Mouse (Mus musculus) right cerebral cortex, postnatal 25 days (tissue): ENCODE results near the gene Pigk.
A peak's percentile ranks its signal among the peaks of the same experiment; 100 is the strongest.
"Not testable (repeated sequence)": the region's sequence is repeated elsewhere in the genome, so short reads cannot be mapped to it uniquely, and the experiment has no call there.

Experiments
- DNase-seq: peaks from one replicate; pipeline ENCODE4 v3.0.0; 2022

The Pigk gene

DNA sequence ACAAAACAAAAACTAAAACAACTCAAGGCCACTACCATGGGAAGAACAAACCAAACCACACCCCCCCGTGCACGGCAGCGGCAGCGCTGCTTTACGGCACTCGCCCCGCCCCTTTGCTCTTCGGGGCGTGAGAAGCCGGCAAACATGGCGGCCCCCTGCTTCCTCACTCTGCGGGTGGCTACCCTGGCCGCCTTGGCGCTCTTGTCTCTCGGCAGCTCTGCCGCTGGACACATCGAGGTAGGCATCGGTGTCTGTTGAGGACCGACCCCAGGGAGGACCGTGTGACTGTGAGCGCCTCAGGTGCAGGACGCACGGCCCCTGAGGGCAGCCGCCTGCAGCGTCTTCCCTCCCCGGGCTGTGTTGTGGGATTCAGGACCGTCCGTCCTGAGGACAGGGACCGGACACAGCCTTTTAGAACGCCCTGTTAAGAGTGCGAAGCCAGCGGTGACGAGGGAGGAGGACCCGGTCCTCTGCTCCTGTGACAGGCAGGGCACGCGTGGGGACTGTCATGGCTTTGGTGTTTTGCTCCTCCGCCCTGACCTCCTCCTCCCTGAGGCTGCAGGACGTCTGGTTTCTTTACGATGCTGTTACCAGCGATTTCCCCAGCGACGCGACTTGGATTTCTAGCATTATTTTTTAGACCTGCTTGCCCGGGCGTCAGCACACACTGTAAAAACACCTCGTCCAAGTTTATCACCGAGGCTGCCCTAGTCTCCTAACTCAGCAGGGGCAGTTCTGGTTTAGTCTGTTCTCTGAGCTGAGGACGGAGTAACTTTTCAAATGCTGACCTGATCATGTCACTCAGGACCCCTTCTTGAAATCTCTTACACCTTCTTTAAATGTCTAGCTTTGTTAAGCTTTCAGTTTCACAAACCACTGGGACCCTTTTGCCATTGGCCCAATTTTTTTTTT lies at the start of gene Pigk:
Gene Pigk (plus strand): TSS at position 110 of the 912 bp plus-strand sequence.
- peak; percentile 89 for DNase-seq

DNA sequence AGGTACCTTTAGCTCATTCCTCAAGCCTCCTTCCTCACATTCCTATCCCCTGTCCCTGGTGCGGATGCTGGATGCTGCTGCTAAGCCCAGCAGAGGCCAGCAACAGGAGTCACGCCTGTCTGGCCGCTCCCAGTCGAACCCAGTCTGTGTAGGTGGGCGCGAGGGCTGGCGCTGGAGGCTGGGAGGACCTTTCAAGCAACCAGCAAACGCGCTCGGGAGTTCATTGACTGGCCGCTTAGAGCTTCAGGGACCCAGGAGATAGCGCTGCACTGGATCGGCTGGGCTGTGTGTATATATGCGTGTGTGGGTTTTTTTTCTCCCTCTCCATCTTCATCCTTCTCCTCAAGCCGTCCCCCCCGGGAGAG lies 46.9 kb upstream of the Pigk start:
- peak; percentile 56 for DNase-seq

DNA sequence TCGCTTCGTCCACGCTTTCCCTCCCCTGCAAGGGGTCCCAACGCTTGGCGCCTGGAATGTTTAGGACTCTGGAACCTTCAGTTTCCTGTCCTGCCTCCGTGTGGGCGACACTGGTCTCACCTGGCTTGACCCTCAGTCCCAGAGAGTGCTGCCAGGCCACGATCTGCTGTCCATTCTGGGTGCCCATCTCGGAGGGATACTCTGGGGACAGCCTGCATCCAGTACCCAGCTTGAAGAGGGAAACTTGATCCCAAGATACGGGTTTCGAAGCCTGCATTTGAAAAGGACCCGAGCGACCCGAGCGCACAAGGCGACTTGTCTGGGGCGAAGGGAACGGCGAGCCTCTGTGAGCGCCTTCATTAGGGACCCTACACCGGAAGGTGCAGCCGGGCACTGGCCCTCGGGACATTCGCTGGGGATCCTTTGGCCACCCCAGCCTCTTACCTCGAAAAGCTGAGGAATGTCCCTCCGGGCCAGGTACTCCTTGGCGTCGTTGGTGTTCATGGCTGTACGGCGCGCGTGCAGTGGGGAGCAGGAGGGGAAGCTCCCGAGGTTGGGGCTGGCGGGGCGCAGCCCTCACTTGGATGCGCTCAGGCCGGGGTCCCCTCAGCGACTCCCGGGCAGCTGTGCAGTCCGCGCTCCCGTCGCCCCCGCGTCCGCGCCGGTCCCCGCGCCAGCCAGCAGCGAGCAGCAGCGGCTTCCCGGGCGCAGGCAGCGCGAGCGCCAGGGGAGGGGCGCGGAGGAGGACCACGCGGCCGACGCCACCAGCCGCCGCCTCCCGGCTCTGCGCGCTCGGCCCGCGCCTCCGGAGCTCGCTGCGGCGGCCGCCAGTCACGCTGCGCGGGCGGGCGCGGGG lies 46.3 kb upstream of the Pigk start:
- DNase-seq, result peak; percentile 85

DNA sequence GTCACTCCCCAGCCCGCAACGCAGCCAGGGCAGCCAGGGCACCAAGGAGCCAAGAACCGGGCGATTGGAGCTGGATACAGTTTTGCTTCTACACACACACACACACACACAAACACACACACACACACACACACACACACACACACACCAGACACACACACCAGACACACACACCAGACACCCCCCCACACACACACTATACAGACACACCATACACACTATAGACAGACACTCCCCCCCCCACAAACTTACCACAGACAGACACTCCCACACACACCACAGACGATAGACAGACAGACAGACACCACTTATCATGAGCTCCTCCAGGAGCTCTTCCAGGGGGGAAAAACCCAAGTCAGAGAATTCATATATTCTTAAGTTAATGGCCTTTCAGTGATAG lies 45.7 kb upstream of the Pigk start, which contains the start of gene Ak5:
Gene Ak5 (minus strand): TSS at position 122 of the 400 bp plus-strand sequence.
- DNase-seq, result no peak

DNA sequence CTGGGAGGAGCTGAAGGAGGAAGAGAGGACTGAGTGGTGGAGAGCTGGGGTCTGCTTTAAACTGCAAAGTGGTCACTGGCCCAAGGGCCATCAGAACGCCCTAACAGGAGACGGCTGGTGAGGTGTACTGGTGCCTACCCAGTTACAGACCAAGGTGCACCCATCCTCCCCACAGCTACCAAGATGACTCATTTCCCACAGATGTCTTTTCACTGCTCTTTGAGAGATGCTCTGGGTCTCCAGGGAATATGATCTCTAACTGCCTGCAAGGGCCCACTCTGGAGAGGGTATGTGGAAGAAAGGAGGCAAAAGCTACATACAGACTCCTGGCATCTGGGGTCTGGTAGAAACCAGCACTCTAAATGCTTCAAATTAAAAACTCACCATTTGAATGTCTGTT lies 45.1 kb upstream of the Pigk start:
- DNase-seq, result no peak

DNA sequence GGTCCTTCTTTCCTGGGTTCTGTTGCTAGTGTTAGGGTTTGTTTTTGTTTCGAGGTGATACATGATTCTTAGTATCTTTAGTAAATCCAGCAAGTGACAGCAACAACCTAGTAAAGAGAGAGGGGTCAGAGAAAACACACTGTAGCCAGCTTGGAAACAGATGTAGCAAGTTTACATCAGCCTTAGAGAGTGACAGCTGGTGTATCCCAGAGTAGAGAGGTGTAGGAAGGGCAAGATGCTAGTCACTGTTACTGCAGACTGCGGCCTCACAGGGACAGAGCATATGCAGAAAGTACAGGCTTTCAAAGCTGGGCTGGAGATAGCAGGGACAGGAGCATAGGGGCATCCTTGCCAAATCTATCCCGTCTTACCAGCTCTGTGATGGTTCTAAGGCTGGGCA lies 44.1 kb upstream of the Pigk start:
- DNase-seq, result no peak

DNA sequence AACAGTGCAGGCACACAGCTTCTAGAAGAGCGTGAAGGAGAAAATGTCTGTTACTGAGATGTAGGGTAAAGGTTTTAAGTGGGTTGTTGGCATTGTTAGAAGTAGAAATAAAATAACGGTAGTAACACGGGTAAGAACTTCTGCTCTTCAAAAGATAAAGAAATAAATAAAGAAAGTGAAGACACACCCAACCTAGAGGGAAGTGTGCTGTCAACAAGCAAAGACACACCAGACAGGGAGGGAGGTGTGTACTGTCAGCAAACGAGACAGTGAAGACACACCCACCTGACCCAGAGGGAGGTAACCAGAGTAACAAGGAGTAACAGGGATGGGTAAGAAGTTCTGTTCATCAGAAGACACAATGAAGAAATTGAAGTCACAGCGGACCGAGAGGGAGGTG lies 39.2 kb upstream of the Pigk start:
- DNase-seq, result no peak

DNA sequence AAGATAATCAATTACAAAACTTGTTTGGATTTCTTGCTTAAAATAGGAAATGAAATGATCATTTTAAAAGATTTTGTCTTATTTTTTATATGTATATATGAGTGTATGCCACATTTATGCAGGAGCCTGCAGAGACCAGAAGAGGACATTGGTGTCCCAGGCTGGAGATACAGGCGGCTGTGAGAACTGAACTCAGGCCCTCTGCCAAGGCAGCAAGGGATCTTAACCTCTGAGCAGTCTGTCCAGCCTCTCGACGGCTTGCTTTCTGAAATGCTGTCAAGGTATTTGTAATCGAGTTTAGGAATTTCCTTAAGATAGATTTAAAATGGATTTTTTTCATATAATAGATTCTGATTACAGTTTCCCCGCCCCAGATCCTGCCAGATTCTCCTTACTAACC lies 25.4 kb upstream of the Pigk start:
- no peak for DNase-seq

DNA sequence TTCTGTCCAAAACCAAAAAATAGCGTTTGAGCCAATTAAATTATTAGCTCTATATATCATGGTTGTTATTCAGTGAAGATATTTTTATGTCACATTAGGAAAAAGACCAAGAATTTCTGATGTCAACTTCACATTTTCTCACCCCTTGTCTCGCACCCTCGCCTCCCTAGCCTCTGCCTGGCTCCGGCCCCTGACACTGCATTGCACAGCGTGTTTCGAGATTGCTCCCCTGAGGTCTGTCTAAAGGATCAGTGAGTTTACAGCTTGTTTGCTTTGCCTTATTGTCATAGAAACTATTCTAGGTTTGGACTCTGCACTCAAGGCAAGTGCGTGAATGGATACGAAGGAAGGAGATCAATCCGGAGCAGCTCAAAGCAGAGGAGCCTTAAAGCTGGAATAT lies 24.8 kb upstream of the Pigk start:
- DNase-seq, result no peak

DNA sequence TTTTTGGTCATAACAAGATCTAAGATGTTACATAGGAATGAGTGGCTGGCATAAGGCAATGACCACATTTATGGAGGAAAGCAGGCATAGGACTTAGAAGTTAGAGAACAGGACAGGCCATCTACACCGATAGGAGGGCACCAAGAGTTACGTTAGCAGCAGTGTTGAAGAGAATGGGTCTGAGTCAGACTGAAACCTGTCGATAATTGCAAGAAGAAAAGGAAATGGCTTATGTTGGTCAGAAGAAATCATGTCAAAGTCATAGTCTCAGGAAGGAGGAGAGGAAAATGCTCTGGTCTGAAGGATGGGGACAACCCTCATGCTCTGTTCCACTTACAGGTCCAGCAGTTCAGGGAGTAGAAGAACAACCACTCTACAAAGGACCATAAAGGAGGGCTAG lies 18.9 kb upstream of the Pigk start:
- no peak for DNase-seq

DNA sequence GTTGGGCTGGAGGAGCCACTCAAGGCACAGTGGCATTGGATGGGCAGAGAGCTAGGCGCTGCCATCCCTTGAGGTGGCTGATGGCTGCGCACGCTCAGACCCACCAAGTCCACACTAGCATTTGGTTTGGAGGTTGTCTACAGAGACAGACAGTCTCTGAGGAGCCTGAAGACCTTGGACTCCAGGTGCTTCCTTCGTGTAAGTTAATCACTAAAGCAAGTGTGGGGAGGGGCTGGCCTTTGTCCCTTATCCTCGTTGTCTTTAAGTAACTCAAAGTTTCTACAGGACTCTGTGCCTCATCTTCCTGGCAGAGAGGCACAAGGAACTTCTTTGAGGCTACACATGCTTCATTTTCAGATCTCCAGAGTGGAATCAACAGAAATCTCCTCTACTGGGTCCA lies 15.9 kb upstream of the Pigk start:
- DNase-seq, result no peak

DNA sequence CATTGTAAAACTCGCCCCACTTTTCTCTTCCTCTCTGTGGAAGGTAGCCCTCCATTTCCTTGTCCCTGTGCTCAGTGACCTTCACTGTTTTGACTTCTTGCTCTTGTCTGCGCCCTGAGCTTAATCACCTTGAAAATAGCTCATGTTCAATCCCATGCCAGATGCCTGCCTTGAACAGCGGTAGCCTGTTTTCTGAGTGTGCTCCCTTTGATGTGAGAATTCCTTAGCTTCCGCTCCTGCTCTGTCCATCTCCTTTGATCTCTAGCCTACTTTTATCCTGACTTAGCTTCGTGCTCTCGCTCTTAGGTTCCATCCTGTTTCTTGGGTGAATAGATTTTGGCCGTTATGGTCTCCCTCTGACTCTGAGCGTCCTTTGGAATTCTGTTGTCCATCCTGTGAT lies 14.6 kb upstream of the Pigk start:
- DNase-seq, result no peak

DNA sequence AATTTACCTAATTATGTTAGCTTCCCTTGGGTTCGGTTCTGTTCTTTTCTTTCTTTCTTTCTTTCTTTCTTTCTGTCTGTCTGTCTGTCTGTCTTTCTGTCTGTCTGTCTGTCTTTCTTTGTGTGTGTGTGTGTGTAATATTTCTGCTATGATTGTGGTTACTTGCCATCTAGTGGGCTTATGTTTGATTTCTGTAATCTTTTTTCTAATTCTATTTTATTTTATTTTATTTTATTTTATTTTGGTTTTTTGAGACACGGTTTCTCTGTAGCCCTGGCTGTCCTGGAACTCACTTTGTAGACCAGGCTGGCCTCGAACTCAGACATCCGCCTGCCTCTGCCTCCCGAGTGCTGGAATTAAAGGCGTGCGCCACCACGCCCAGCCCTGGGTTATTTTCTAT lies 12.4 kb upstream of the Pigk start:
- not testable (repeated sequence) for DNase-seq

DNA sequence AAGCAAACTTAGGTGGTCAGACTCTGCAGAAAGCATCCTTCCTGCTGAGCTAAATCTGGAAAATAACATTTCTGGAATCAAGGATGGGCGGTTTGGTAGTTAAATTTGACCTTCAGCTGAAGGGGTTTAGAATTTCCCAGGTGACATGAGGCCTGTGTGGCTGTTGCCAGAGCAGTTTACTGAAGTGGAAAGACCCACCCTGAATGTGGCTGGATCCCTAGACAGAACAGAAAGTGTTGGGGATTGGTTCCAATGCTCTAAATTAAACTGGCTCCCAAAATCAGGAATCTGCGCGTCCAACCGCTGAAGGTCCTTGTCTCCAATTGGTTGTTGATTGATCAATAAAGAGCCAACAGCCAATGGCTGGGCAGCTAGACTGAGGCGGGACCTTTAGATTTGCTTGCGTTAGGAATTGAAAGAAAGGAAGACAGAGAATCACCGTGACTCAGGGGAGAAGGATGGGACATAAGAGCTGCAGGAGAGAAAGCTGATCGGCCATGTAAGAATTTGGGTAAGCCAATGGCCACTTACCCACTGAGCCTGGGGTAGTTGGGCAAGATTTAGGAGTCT lies 11.5 kb upstream of the Pigk start:
- no peak for DNase-seq

DNA sequence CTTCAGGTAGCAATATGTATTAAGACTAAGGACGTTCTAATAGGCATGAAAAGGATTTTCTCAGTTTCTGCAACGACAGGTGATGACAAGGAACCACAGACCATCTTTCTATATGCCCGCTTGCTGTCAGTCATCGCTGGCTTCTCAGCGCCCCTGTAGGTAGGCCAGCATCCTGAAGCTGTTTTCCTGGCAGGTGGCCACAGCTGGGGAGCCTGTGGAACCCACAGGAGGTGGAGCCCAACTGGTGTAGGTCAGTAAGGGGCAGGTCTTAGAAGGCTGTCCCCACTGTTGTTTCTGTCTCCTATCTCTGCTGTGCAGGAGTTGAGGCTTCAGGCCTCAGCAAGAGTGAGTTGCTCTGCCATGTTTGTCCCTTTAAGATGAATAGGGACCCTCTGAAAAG lies 8.1 kb upstream of the Pigk start:
- no peak for DNase-seq

DNA sequence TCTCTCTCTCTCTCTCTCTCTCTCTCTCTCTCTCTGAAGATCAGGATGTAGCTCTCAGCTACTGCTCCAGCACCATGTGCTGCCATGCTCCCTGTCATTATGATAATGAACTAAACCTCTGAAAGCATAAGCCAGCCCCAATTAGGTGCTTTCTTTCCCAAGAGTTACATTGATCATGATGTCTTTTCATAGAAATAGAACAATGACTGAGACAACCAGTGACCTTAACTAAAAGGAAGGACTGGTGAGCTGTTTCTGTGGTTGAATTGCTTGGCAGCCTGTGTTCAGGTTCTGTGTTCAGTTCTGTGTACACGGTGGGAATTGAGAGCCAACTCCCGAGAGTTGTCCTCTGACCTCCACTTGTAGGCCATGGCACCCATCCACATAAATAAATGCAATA lies 7.0 kb upstream of the Pigk start:
- no peak for DNase-seq

DNA sequence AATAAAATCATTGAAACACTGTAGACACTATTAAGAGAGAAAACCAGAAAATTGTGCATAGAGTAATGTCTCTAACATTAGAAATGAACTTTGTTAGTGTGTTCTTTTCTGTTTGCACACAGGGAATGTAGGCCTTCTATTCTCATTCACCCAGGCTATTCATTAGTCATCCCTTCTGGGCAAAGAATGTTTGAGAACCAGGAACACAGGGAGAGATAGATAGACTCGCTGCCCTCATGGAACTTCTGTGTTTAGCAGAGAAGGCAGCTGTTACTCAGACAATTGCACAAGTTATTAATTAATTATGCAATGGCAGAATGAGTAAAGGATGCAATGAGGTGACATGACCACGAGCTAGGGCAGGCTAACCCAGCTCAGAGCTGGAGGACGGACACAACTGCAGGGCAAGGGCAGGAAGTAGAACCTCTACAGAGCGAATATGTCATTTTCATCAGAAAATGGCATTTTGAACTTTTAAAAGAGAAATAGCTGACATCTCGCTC lies 6.5 kb upstream of the Pigk start:
- DNase-seq, result no peak

DNA sequence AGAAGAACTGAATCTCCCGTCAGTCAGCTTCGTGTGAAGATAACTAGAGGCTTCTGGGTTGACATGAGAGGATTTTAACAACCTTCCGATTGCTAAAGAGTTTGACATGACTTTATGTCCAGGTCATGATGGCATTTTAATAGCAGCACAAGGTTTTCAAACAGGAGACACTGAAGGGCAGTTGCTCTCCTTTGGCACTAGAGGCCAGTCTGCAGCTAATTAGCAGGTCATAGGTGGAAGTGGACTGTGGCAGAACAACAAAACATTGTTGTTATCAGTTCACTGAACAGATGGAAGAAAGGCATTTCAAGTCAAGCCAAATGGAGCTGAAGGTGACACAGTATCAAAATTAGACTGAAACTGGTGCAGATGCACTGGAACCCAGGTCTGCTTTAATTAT lies 4.0 kb upstream of the Pigk start:
- DNase-seq, result no peak

DNA sequence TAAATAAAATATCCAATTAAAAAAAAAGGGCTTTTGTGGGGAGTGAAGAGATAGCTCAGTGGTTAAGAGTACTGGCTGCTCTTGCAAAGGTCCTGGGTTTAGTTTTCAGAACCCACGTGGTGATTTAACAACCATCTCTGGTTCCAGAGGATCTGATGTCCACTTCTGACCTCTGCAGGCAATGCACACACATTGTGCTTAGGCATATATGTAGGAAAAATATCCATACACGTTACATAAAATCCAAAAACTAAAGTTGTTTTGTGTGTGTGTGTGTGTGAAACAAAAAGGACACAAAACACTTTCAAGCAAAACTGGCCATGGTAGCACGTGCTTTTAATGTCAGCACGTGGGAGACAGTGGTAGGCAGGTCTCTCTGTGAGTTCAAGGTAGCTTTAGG lies 943 bp upstream of the Pigk start:
- DNase-seq, result no peak

DNA sequence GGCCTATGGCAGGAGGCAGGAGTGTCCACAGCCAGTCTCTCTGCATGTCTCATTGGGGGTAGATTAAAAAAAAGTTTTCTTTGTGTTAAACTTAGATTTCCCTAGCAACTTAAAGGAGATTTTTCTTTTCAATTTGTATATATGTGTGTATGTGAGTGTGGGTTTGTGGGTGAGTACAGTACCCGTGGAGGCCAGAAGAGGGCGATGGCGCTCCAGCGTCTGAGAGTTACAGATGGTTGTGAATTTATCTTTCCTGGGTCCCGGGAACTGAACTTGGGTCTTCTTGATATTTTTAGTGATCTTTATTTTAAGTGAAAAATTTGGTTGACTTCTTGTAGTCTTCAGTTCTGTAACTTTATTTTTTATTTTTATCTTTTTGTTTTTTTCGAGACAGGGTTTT lies 7.4 kb downstream of the Pigk start:
- DNase-seq, result no peak

DNA sequence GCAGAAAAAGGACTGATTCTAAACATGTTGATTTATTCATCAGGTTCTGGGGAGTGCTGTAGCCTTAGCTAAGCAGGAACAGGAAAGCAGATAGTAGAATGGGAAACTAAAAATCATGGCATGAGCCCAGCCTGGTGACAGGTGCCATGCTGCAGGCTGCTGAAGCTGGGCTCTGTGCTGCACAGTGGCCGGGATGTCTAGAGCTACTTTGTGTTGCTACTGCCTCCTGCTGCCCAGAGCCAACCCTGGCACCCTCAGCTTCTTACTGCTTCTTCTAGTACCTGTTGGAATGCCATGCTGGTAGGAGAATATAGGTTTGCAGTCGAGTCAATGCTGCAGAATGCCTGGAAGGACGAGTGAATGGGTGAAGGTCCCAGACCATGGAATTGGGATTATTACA lies 8.9 kb downstream of the Pigk start:
- DNase-seq, result no peak

DNA sequence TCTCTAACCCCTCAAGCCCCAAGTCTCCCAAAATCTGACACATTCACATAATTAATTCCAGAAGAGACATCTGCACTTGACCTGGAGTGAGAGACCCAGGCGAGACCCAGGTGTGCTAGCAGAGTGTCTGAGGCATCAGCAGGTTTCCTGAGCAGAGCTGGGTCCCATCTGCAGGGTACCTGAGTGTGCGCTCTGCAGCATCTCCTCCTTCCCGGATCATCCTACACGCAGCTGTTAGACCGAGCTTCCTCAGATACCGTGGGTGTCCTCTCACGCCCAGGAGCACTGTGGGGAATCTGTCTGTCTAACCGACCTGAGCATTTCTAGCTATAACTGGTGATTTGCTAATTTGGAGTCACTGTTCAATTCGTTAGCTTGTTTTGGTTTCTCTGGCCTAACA lies 10.5 kb downstream of the Pigk start:
- DNase-seq, result peak; percentile 48

DNA sequence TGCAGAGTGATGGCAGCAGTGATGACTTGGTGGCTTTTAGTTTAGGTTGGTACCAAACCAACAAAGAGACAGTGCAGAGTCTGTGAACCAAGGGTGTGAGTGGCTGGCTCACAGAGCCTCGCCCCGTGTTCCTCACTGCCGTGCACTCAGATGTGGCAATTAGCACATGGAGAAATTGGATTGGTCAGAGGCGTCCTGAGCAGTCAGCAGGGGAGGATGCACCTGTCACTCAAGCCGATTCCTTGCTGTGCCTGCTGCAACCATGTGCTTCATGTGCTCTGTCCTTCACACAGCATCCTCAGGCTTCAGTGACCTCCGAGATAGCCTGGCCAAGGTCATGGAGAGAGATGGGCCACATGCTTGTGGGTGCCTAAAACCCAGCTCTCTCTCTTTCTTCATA lies 14.3 kb downstream of the Pigk start:
- no peak for DNase-seq

DNA sequence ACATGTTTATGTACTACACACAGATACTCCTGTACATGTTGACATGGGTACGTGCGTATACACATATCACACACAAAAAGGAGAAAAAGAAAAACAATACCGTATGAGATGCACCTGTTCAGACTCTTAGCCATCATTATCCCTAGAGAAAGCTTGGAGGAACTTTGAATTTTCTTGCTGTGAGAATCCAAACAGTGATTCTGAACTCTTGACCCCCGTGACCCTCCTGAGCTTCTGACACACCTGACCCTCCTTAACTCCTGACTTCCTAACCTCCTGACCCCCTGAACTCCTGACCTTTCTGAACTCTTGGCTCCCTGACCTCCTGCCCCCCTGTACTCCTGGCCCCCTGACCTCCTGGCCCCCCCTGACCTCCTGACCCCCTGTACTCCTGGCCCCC lies 19.1 kb downstream of the Pigk start:
- DNase-seq, result no peak
